Mouse (Mus musculus) brain, embryonic 14.5 days (tissue): ENCODE data around the gene Fn1. TPM values are rescaled to one million over a fixed set of nuclear protein-coding genes. Genes with fewer than 3 reads are reported as not detected.

Experiments
- DNase-seq: peaks from one replicate; pipeline ENCODE4 v3.0.0-alpha.2; 2011; ENCODE audit warnings: low read depth
- CTCF ChIP-seq: fragments of 200-500 bp; IDR thresholded peaks from 2 replicates; pipeline ENCODE4 v1.5.1; 2012; ENCODE audit warnings: inconsistent platforms, mild to moderate bottlenecking, moderate library complexity, borderline replicate concordance; ENCODE audit not compliant: insufficient read depth, insufficient read length; ENCODE audit errors: extremely low read depth
- POLR2A ChIP-seq: fragments of 200-500 bp; IDR thresholded peaks from 2 replicates; pipeline ENCODE4 v1.6.1; 2012; ENCODE audit warnings: mild to moderate bottlenecking, inconsistent platforms, borderline replicate concordance; ENCODE audit not compliant: poor library complexity, insufficient read depth, insufficient read length, severe bottlenecking; ENCODE audit errors: extremely low read depth
- polyA plus RNA-seq: library from polyadenylated mRNA; depleted of rRNA; stranded (reverse); fragments of >200 nt; gene quantifications from 2 replicates; pipeline ENCODE4 v1.2.3, GENCODE M21; 2012; rRNA removed

The Fn1 gene
- 72.1 and 113 TPM in 2 replicates for polyA plus RNA-seq

DNA sequence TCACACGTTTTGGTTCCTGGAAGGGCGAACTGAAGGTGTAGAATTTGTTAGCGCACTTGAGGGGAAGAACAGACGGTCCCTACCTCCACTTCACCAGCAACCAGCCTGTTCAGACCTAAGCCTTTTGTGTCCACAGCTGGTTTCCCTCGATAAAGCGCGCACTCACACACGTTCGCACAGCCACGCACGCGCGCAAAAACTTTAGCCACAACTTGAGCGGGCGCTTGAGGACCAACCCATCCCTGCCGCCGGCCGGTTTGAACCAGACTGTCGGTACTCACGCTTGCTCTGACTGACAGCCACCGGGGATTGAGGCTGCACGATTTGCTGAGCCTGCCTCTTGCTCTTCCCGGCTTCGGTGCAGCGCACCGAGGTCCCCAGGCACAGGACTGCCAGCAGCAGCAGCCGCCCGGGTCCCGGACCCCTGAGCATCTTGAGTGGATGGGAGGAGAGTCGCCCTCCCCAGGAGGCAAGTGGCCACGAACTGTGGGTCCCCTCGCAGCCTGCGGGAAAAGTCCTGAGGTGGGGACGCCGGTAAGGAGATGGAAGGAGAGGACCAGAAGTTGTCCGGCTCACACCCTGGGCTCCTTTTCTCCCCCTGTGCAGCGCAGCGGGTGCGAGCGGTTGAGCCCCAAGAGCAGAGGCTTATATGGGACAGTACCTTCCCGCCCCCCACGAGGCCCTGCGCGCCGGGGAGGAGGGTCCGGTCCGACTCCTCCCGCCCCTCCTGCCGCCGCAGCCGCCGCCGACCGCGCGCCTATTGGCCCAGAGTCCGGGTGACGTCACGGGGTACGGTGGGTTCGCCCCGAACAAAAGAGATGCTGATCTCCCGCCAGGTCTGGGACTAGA lies at the start of gene Fn1:
Gene Fn1 (minus strand): TSS at position 650 of the 849 bp plus-strand sequence.
- peak; percentile 94 for DNase-seq
- TF ChIP-seq POLR2A (0 out of 2 replicates have a peak, but pooled peaks have one; percentile 19), CTCF (no peak)

DNA sequence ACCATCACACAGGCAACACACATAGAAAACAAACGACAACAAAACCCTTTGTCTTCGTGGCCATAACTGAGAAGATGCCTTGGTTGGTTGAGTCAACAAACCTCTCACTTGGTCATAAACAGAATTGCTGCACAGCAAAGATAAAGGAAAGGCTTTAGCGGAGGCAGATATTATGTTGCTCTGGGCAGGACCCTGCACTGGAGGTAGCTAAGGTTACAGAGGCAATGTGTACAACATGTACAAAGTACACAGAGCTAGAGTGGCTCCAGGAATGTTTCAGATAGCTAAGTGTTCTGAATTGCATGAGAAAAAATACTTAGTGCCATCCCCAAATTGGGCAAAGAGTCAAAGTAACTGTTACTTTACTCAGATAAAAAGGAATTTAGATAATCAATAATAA lies 43.1 kb upstream of the Fn1 start:
- TF ChIP-seq CTCF = no peak
- TF ChIP-seq POLR2A = no peak
- DNase-seq = no peak

DNA sequence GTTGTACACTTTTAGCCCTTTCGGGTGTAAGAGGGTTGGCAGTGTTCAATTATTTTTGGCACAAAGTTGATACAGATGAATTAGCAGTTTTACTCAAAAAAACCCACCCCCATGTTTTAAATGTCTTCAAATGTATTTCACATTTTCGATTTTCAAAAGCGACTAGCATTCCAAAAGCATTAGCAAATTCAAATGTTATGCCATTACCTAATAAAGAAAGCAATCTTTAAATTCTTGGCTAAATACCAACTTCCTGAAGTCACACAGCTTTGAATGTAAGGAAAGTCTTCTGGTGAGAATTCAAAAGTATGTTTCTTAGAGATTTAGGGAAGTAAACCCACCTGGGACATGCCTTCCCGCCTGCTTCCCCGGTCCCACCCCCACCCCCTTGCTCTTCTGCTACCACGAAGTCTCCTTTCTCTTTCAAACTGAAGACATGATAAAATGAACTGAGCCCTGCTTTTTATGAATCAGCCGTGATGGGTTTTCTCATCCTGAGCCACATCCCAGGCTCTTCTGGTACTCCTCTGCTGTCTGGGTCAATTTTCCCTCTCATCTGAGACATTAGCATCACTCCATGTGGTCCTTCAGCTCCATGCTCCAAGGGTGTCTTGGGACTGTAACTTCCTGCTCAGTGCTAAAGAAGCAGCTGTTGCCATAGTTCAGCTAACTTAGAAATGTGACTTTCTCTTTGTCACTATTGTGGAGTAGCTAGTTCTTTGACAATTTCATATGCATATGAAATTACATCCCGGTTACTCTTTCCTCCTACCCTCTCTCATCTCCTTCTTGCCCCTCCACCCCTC lies 38.7 kb upstream of the Fn1 start:
- TF ChIP-seq CTCF = no peak
- TF ChIP-seq POLR2A = no peak
- DNase-seq = no peak

DNA sequence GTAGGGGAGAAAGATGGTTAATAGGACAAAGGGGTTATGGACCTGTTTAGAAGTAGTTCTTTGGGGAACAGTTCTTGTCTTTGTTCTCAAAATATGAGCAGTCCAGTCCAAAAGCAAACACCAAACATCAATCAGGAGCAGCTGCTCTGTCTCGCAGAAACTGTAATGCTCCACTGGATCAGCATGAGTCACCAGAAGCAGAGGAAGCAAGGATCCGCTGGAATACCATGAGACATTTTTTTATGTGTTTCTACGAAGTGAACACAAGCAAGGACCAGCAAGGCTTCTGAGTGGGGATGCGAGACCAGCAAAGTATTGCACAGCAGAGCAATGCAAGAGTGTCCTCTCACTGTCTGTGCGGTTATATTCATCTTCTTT lies 35.9 kb upstream of the Fn1 start:
- DNase-seq = no peak
- TF ChIP-seq CTCF (no peak), POLR2A (no peak)

DNA sequence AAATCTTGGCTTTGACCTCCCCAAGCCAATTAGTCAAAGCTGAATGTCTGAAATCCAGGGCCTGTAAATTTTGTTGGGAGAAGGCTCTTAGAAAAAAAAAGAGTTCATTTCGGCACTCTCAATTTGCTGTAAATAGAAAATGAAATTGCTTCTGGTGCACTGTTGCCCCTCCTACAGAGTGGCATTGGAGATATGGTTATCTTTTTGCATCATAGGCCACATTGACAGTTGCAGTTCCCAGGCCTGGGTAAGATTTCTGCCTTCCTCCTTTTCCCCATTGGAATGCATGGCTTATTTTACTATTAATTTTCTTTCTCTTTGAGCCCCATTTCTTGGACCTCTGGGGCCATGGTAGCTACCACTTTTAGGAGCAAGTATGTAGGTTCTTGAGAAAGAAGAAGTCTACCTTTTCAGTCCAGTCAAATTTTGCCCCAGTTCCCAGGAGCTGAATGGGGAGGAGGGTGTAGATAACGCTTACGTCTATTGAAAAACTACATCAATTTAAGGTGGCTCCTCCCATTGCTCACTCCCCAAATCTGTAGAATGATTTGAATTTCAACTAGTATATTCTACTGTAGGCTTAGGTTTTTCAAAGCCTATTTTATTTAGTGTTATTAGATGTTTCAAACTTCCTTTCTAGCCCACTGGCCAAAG lies 35.4 kb upstream of the Fn1 start:
- no peak for TF ChIP-seq CTCF
- TF ChIP-seq POLR2A = no peak
- DNase-seq = no peak

DNA sequence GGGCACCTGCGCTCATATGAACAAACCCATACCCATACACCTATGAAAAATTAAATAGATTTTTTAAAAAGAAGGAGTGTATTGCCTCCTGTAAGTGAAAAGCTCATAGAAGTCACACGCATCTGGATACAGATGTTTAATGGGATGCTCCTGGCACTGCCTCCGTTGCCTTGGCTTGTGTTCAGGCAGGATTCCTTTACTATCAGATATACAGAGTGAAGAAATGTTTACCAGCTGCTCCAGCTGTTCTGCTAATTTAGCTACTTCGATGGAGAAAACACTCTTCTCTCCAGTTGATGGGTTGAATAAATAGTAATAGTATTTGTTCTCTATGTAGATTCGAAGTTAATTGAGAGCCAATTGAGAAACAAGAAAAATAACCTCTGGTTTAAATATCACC lies 33.8 kb upstream of the Fn1 start:
- TF ChIP-seq POLR2A (no peak), CTCF (no peak)
- DNase-seq = no peak

DNA sequence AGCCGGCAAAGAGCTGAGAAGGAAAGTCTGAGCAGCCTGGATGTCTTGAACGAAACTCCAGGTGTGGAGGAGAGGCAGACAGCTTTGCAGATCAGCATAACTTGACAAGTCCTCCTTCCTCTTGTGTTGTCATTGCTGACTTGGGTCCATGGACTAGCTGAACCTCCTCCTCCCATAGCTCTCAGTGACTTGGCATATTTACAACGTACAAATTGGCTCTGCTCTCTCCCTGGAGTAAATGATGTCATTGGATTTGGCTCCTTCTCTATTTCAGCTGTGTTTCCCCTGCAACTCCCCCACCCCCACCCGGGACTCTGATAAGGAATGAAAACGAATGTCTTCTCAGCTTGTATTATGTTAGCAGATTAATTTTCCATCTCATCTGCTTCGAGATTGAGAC lies 30.7 kb upstream of the Fn1 start:
- TF ChIP-seq POLR2A = no peak
- peak; percentile 77 for DNase-seq

DNA sequence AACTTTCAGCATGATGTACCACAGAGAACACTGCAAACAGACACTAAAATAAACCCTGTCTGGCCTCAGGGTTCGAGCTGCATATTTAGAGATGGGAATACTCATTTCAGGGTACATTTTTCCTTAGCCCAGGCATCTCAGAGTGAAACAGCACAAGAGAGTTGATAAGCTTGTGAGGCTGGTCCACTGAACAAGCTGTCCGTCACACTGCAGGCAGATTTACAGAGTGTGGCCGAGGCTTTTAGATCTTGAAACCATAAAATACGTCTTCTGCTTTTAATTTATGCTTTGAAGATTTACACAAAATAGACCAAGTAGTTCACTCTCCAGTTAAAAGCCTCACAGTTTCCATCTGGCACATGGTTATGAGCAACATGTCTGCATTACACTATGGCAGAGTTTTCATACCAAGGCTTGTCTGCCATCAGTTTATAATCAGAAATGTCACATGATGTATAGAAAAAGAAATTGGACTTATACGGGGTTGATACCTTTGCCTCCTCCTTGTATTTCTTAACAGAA lies 29.3 kb upstream of the Fn1 start:
- DNase-seq = peak; percentile 24
- no peak for TF ChIP-seq POLR2A
- TF ChIP-seq CTCF = no peak

DNA sequence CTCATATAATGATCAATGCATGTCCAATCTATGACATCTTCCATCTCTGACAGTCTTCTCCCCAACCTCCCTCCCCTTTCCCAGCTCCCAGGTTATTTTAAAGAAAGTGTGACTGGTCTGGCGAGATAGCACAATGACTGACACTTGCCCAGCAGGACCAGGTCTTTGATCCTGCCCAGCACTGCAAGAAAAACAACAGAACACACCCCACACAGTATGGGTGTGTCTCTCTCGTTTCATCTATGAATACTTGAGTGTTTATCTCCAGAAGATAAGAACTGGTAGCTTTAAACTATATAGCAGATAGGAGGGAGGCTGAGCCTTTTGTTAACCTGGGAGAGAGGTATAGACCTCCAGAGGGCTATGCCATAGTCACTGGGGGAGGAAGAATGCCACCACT lies 28.3 kb upstream of the Fn1 start:
- no peak for TF ChIP-seq POLR2A
- no peak for TF ChIP-seq CTCF
- DNase-seq = no peak

DNA sequence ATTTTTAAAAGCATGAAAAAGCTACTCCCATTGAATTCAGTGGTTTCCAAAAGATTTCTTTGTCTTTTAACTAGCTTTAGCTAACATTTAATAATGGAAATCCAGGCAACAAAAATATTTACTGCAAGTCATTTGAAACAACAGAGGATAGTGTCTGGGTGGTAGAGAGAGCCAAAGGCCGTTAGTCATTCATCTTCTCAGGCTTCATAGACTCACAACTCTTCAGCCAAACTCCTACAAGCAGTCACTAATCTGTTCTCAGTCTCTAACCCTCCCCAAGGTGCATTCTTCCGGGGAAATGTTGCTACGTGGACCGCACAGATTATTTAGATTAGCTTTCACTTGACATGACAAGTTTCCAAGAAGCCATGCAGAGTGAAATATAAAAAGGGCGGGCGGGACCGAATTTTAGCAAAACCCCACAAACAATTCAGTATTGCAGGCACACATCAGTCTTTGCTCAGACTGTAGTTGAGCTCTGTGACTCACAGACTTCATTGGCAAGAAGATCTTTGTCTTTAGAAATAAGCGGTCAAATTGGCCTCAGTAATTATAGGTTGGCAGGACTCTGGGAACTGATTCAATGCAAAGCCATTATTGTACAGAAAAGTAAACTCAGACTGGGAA lies 27.2 kb upstream of the Fn1 start:
- TF ChIP-seq POLR2A = no peak
- TF ChIP-seq CTCF = no peak

DNA sequence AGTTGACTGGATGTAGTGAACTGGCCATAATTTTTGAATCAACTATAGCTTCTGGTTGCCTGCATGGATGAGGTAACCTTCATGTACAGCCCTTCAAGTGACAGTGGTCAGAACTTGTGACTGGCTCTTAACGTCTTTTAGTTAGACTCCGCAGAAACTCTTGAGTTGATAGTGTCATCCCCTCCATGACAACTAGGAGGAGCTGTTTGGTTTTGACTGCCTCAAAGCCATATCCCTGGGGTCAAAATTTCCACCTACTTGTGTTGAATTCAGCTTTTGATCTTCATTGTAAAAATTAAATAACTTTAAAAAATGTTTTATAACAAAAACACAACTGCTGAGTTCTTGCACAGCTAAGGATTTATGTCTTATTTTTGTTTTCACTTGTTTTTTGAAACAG lies 22.4 kb upstream of the Fn1 start:
- TF ChIP-seq POLR2A (no peak), CTCF (no peak)
- no peak for DNase-seq

More for the DNA sequence above, 27.2 kb upstream of the Fn1 start:
- DNase-seq = peak; percentile 53
